Mouse (Mus musculus) retina, postnatal 7 days (tissue): ENCODE data around the gene Scaper.

ENCODE experiments used
- DNase-seq: peaks from one replicate; pipeline ENCODE4 v3.0.0-alpha.2; 2012; ENCODE audit warnings: low read depth, low spot score

Scaper gene

GRCm38 (mm10) chr9:55540391-55540770 lies 397.5 kb downstream of the Scaper start:
- no peak for DNase-seq

- no peak for DNase-seq
Measured at GRCm38 (mm10) chr9:55539661-55540390, 398.1 kb downstream of the Scaper start.

GRCm38 (mm10) chr9:55539006-55539405 lies 398.9 kb downstream of the Scaper start:
- no peak for DNase-seq

GRCm38 (mm10) chr9:55538377-55538776 lies 399.5 kb downstream of the Scaper start, which contains the start of gene Isl2:
Isl2 (plus strand) TSS chr9:55538672.
- no peak for DNase-seq

- DNase-seq, result no peak
Measured at GRCm38 (mm10) chr9:55535907-55536306, 402.0 kb downstream of the Scaper start.

GRCm38 (mm10) chr9:55525716-55526115 lies 412.2 kb downstream of the Scaper start:
- DNase-seq, result no peak

- peak; percentile 91 for DNase-seq
Measured at GRCm38 (mm10) chr9:55512027-55512543, 425.8 kb downstream of the Scaper start, which contains the start of gene Etfa. Etfa (minus strand) TSS chr9:55512243.

GRCm38 (mm10) chr9:55511521-55511993 lies 426.4 kb downstream of the Scaper start:
- no peak for DNase-seq

GRCm38 (mm10) chr9:55510651-55511235 lies 427.2 kb downstream of the Scaper start:
- no peak for DNase-seq

GRCm38 (mm10) chr9:55509731-55510130 lies 428.2 kb downstream of the Scaper start:
- no peak for DNase-seq

GRCm38 (mm10) chr9:55508701-55509100 lies 429.2 kb downstream of the Scaper start:
- DNase-seq, result no peak

- no peak for DNase-seq
Measured at GRCm38 (mm10) chr9:55507922-55508321, 430.0 kb downstream of the Scaper start.
